Mouse (Mus musculus): Measurements from ENCODE around the gene Sod2. TPM values are rescaled to one million over a fixed set of nuclear protein-coding genes. Genes with fewer than 3 reads are reported as not detected.
A peak's percentile ranks its signal among the peaks of the same experiment; 100 is the strongest.
"Not testable (repeated sequence)": the region's sequence is repeated elsewhere in the genome, so short reads cannot be mapped to it uniquely, and the experiment has no call there.

Gene Sod2
- polyA plus RNA-seq, 1 experiment from 2014 or later, result 149 TPM

DNA sequence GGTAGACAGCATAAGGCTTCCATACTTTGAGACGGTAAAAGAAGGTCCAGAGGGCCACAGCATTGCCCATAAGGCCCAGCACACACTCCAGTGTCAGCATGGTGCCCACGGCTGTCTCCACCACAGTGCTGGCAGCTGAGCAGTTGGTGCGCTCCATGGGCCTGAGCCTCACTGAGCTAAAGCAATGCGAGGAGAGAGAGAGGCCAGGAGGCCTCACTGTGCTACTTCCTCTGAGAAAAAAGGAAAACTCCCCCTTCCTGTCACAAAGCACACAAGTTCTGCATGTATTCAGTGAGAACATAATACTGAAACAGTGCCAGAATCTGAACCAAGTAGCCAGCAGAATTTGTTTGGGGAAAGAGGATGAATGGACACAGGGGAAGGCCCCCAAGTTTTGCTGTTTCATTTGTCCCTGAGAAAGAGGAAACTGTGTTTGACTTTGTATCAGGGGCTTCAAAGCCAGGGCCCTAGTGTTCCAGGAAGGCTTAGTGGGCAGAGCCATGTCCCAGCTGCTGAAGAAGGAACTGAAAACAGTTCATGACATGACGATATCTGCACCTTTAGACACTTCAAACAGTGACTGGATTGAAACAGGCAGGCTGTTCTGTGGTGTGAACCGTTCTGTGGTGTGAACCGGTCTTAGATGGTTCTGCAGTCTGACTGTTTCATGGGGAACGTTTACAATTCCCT, 45.6 kb downstream of the Sod2 start, which contains the start of gene Gpr31b:
TSS of gene Gpr31b (minus strand) at position 173 of the 690 bp plus-strand sequence.
- not testable (repeated sequence) for H3K36me3 ChIP-seq (ENCODE audit: control insufficient read depth, insufficient read depth, low read length); H3K4me1 ChIP-seq (ENCODE audit: control insufficient read depth, insufficient read depth, low read depth, low read length); H3K9me3 ChIP-seq (ENCODE audit: control insufficient read depth, low read length); H3K4me2 ChIP-seq (ENCODE audit: low read length); H3K27me3 ChIP-seq (replicated peaks; ENCODE audit: control insufficient read depth, insufficient read depth, low read length); H3K9ac ChIP-seq (ENCODE audit: low read depth, low read length); H3K4me3 ChIP-seq (ENCODE audit: low read length); H3K27ac ChIP-seq (ENCODE audit: low read depth, low read length)
- 80% methylated on average over 1 of the region's 8 CpGs for WGBS
- ATAC-seq, result peak; percentile 40; the same call in 1 of the 2 replicates

DNA sequence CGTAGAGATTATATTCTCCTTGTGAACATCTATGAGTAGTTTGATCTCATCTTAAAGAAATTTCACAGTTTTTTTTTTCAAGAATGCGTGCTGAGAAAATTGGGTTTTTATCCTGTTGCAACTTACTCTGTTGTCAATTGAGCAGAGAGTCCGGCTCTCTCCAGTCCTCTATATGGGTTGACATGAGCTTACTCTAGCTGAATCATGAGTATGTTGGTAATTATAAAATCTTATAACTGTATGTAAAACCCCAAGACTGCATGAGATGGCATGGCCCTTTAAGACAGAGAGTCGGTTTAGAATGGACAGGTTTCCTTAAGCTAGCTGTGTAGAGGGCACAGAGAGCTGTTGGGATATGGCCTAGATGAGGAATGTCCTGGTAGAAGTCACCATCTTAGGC, 54.2 kb downstream of the Sod2 start, which contains the start of gene Tcp10b:
TSS of gene Tcp10b (plus strand) at position 301 of the 400 bp plus-strand sequence.
- 88% methylated on average over 4 of the region's 4 CpGs for WGBS
- H3K4me2 ChIP-seq (ENCODE audit: low read length); H3K27me3 ChIP-seq (replicated peaks; ENCODE audit: control insufficient read depth, insufficient read depth, low read length); H3K4me3 ChIP-seq (ENCODE audit: low read length); ATAC-seq; H3K4me1 ChIP-seq (ENCODE audit: control insufficient read depth, insufficient read depth, low read depth, low read length); H3K36me3 ChIP-seq (ENCODE audit: control insufficient read depth, insufficient read depth, low read length); H3K27ac ChIP-seq (ENCODE audit: low read depth, low read length); H3K9ac ChIP-seq (ENCODE audit: low read depth, low read length); H3K9me3 ChIP-seq (ENCODE audit: control insufficient read depth, low read length): not testable (repeated sequence)

DNA sequence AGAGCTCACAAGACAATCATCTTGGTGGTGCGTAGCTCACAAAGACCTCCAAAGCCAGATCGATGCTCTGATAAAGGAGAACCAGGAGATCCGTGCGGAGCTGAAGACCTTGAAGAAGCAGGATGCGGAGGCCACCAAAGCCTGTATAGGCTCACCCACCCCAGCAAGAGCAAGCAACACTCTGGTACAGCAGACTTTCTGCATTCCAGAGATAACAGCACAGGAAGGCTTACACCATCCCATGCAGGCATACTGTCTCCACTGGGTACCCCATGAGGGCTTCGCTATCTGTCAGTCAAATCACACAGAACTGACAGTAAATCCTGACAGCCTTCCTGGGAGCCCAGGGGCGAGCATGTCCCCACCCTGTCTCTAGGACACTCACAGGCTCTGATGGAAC, 56.2 kb downstream of the Sod2 start:
- ATAC-seq; H3K9ac ChIP-seq (ENCODE audit: low read depth, low read length); H3K9me3 ChIP-seq (ENCODE audit: control insufficient read depth, low read length); H3K36me3 ChIP-seq (ENCODE audit: control insufficient read depth, insufficient read depth, low read length); H3K4me2 ChIP-seq (ENCODE audit: low read length); H3K27ac ChIP-seq (ENCODE audit: low read depth, low read length); H3K27me3 ChIP-seq (replicated peaks; ENCODE audit: control insufficient read depth, insufficient read depth, low read length); H3K4me3 ChIP-seq (ENCODE audit: low read length); H3K4me1 ChIP-seq (ENCODE audit: control insufficient read depth, insufficient read depth, low read depth, low read length): not testable (repeated sequence)
- 89% methylated on average over 1 of the region's 7 CpGs for WGBS

DNA sequence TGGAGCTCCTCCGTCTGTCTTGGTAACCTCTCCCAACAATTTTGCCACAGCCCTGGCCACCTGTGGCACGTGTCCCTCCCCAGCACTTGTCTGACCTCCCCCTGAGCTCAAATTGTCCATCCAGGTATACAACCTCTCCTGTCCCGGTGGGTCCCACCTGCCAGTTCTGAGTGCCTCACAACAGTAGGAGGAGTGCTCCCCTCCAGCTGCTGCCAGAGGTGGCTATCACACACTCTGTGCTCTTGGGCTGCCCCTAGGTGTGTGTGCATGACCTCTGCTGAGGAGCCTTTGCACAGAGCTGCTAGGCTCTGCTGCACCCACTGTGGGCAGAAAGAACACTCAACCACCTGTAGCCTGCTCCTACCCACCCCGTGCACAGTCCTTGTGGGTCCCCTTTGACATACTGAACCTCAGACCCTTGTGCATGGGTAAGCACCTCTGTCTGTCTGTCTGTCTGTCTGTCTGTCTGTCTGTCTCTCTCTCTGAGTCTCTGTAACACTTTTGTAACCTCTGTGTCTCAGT, 61.3 kb downstream of the Sod2 start:
- H3K4me1 ChIP-seq (ENCODE audit: control insufficient read depth, insufficient read depth, low read depth, low read length); H3K9ac ChIP-seq (ENCODE audit: low read depth, low read length); H3K27me3 ChIP-seq (replicated peaks; ENCODE audit: control insufficient read depth, insufficient read depth, low read length); H3K9me3 ChIP-seq (ENCODE audit: control insufficient read depth, low read length); H3K4me3 ChIP-seq (ENCODE audit: low read length); H3K4me2 ChIP-seq (ENCODE audit: low read length); ATAC-seq; H3K27ac ChIP-seq (ENCODE audit: low read depth, low read length); H3K36me3 ChIP-seq (ENCODE audit: control insufficient read depth, insufficient read depth, low read length): not testable (repeated sequence)
- WGBS, result 100% methylated on average over 1 of the region's 4 CpGs

GRCm38 (mm10) chr17:13069227-13069626, 62.6 kb downstream of the Sod2 start:
- not testable (repeated sequence) for H3K9me3 ChIP-seq (ENCODE audit: control insufficient read depth, low read length); ATAC-seq; H3K27me3 ChIP-seq (replicated peaks; ENCODE audit: control insufficient read depth, insufficient read depth, low read length); H3K27ac ChIP-seq (ENCODE audit: low read depth, low read length); H3K36me3 ChIP-seq (ENCODE audit: control insufficient read depth, insufficient read depth, low read length); H3K9ac ChIP-seq (ENCODE audit: low read depth, low read length); H3K4me3 ChIP-seq (ENCODE audit: low read length); H3K4me1 ChIP-seq (ENCODE audit: control insufficient read depth, insufficient read depth, low read depth, low read length); H3K4me2 ChIP-seq (ENCODE audit: low read length)
- 82% methylated on average over 3 of the region's 5 CpGs for WGBS

Other genes starting within 250 kb of the Sod2 start
- gene Igf2r, start 237.2 kb upstream of the Sod2 start, polyA plus RNA-seq (2015; fragmentation: Nextera tagmentation; extraction: Ambion mirVana), result 6.4 and 10.1 TPM in 2 replicates
- 0.18 TPM in 1 of 2 replicates, not detected in the other for gene Mas1, start 138.7 kb upstream of the Sod2 start, polyA plus RNA-seq (2015; fragmentation: Nextera tagmentation; extraction: Ambion mirVana)
- not detected in 2 replicates for gene Mrgprh, start 130.8 kb upstream of the Sod2 start, polyA plus RNA-seq (2015; fragmentation: Nextera tagmentation; extraction: Ambion mirVana)
- gene Pnldc1, start 96.6 kb upstream of the Sod2 start, polyA plus RNA-seq (2015; fragmentation: Nextera tagmentation; extraction: Ambion mirVana), result 0.78 and 1.7 TPM in 2 replicates
- gene Tcp1, start 91.1 kb upstream of the Sod2 start, polyA plus RNA-seq (2015; fragmentation: Nextera tagmentation; extraction: Ambion mirVana), result 341 and 344 TPM in 2 replicates
- 118 and 123 TPM in 2 replicates for gene Mrpl18, start 90.5 kb upstream of the Sod2 start, polyA plus RNA-seq (2015; fragmentation: Nextera tagmentation; extraction: Ambion mirVana)
- 0.95 and 0.96 TPM in 2 replicates for gene Acat3, start 66.2 kb upstream of the Sod2 start, polyA plus RNA-seq (2015; fragmentation: Nextera tagmentation; extraction: Ambion mirVana)
- 333 and 335 TPM in 2 replicates for gene Acat2, start 46.1 kb upstream of the Sod2 start, polyA plus RNA-seq (2015; fragmentation: Nextera tagmentation; extraction: Ambion mirVana)
- 98.3 and 116 TPM in 2 replicates for gene Wtap, start 12.7 kb upstream of the Sod2 start, polyA plus RNA-seq (2015; fragmentation: Nextera tagmentation; extraction: Ambion mirVana)
- 0.16 TPM in 1 of 2 replicates, not detected in the other for gene Gpr31b, start 45.5 kb downstream of the Sod2 start, polyA plus RNA-seq (2015; fragmentation: Nextera tagmentation; extraction: Ambion mirVana)
- gene Tcp10b, start 54.3 kb downstream of the Sod2 start, polyA plus RNA-seq (2015; fragmentation: Nextera tagmentation; extraction: Ambion mirVana), result 0.09 and 0.26 TPM in 2 replicates
- not detected in 2 replicates for gene Unc93a, start 125.0 kb downstream of the Sod2 start, polyA plus RNA-seq (2015; fragmentation: Nextera tagmentation; extraction: Ambion mirVana)
- not detected in 2 replicates for gene Smok2a, start 214.3 kb downstream of the Sod2 start, polyA plus RNA-seq (2015; fragmentation: Nextera tagmentation; extraction: Ambion mirVana)
- not detected in 2 replicates for gene Smok2b, start 223.4 kb downstream of the Sod2 start, polyA plus RNA-seq (2015; fragmentation: Nextera tagmentation; extraction: Ambion mirVana)

Measured in hindbrain, embryonic 16.5 days (tissue).